Mouse (Mus musculus): ENCODE results near the gene Ndufa6.
"Not testable (repeated sequence)": the region's sequence is repeated elsewhere in the genome, so short reads cannot be mapped to it uniquely, and the experiment has no call there.

DNA sequence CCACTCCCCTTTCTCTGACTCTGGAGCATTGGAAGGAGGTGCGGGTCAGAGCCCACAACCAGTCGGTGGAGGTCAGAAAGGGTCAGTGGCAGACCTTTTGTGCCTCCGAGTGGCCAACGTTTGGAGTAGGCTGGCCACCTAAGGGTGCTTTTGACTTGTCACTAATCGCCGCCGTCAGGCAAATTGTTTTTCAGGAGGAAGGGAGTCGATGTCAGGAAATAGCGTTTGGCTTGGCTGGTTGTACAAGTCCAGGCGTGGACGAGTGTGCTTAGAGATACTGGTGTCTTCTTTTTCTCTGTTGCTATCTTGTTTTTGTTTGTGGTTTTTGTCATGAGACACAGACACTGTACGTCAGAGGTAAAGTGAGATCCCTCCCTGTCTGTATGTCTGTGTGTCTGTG, 9.7 kb upstream of the Ndufa6 start:
- TF ChIP-seq CTCF (IDR thresholded peaks at IDR 0.05; ENCODE audit: borderline replicate concordance, control insufficient read depth, extremely low read depth, insufficient read depth, low read length, poor library complexity); POLR2A (IDR thresholded peaks at IDR 0.05; ENCODE audit: control insufficient read depth, extremely low read depth, insufficient read depth, low read length, poor library complexity): not testable (repeated sequence)
